Mouse (Mus musculus) natural killer cell, adult 2 months (primary cell): ENCODE measurements around the gene Dab2ip.

Experiments
- DNase-seq, 2 experiments: peaks; one replicate each; pipeline ENCODE4 v3.0.0; 2022; ENCODE audit warnings: low spot score in 2 of 2

The Dab2ip gene

GRCm38 (mm10) chr2:35715485-35715884 is 157.4 kb downstream of the Dab2ip start:
- no peak for DNase-seq

DNA sequence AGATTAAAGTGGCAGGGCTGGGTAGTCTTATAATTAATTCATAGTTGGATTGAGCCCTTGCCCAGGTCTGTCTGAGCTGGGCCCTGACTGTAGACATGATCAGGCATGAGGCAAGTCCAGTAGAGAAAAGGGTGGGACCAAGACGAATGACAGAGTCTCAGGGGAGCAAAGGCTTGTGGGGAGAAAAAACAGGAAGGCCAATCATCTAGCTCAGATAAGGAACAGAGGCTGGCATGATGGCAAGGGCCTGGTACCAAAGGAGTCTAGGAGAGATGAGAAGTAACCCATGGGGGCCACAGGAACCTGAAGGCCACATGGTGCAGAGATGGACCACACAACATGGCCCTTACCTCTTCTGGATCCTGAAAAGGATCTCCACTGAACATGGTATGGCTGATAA is 158.1 kb downstream of the Dab2ip start:
- DNase-seq, result no peak

GRCm38 (mm10) chr2:35718003-35718500 is 160.0 kb downstream of the Dab2ip start:
- no peak for DNase-seq

DNA sequence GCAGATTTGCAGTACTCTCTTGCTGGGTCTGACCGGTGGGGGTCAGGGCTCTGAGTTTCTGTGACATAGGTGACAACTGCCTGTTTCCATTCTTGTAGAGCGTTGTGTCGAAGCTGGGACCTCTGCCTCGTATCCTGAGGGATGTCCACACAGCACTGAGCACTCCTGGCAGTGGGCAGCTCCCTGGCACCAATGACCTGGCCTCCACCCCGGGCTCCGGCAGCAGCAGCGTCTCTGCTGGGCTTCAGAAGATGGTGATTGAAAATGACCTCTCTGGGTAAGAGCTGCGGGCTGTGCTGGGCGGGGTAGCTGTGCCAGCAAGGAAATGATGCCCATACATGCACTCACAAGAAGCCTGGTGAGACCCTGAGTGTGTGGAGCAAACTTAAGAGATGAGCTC is 160.6 kb downstream of the Dab2ip start:
- DNase-seq, result no peak

DNA sequence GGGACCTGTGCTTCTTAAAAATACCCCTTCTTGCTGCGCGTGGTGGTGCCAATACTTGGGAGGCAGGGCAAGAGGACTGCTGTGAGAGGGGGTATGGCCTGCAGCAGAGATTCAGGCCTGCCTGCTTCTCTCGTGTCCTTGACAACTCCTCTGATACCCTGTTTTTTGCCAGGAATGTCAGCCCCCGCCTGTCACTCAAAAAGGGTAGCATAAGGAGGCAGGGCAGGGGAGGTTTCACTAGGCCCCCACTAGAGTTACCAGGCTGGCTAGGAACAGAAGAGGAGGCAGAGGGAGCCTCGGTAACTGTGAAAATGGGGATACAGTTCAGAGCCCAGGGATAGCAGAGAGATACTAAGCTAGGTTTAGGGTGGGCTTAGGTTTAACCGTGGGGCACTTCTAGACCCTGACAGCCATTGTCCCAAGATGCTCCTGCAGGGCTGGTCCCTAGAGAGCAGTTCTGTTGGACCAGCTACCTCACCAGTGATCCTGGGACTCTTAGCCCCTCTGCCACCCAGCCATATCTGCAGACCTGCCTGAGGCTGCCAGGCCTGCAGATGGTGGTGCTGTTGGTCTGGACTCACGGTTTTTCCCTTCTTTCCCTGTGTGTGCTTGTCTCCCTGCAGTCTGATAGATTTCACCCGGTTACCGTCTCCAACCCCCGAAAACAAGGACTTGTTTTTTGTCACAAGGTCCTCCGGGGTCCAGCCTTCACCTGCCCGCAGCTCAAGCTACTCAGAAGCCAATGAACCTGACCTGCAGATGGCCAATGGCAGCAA is 161.4 kb downstream of the Dab2ip start:
- DNase-seq, result no peak

GRCm38 (mm10) chr2:35720104-35720503 is 162.0 kb downstream of the Dab2ip start:
- no peak for DNase-seq

- DNase-seq, result no peak
Observed at GRCm38 (mm10) chr2:35720550-35720949, 162.5 kb downstream of the Dab2ip start.

- no peak for DNase-seq
Observed at GRCm38 (mm10) chr2:35720956-35721355, 162.9 kb downstream of the Dab2ip start.

GRCm38 (mm10) chr2:35722821-35723220 is 164.8 kb downstream of the Dab2ip start:
- no peak for DNase-seq

- no peak for DNase-seq
Observed at GRCm38 (mm10) chr2:35723267-35723666, 165.2 kb downstream of the Dab2ip start.

- DNase-seq, result no peak
Observed at GRCm38 (mm10) chr2:35723691-35724090, 165.6 kb downstream of the Dab2ip start.

DNA sequence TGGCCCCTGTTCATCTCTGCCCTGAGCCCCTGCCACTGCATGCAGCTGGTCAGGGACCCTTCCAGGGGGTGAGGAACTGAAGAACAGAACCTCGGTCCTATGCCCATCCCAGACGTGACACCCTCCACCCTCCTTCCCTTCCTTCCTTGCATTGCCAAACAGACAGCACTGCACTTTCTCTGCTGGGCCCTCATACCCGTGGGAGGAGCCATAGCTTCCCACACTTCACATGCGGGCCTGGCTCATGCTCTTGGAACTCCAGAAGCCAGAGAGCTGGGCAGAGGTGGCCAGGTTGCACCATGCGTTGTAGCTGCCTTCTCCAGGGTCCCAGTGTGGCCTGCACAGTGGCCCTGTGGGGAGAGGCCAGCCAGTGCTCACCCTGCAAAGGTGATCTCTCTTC is 170.6 kb downstream of the Dab2ip start:
- DNase-seq, result no peak

DNA sequence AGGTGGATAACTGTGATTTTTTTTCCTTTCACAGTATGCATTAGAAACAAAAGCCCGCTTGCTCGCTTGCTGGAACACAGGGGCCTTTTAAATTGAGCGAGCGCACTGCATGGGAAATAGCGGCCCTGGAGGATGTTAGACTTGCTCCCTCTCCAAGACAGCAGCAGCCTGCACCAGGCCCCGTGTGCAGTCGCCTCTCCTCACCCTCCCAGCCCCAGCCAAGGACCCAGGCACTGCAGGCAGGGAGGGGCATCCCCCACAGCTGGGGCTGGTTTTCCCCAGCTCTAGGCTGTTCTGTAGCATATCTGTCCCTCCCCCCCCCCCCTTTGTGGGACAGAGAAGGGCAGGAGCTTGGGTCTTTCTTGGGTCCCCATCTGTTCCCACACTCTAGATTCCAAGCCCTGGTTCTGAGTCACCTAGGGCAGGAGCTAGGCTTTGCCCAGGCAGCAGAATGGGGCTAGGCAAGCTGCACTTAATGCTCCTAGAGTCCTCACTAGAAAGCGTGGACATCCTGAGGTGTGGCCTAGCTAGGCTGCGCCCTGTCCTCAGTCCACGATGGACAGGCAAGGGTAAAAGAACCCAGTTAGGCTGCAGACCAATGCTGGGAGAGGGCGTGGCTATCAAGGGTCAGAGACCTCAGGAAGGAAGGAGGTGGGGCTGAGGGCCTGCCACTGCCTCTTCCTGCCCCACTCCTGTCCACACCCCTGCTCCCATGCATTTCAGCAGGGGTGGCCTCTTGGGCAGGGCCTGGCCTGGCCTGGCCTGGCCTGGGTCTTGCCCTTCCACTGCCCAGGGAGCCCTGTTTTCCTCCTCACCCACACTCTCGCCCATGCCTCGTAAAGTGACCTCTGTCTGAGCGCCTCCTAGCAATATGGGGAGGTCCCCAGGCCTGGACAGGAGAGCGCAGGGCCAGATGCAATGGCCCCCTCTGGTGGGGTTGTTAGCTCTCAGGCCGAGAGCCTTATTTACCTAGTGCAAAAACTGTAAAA is 171.3 kb downstream of the Dab2ip start:
- peak; percentile 18 to 40 for DNase-seq

DNA sequence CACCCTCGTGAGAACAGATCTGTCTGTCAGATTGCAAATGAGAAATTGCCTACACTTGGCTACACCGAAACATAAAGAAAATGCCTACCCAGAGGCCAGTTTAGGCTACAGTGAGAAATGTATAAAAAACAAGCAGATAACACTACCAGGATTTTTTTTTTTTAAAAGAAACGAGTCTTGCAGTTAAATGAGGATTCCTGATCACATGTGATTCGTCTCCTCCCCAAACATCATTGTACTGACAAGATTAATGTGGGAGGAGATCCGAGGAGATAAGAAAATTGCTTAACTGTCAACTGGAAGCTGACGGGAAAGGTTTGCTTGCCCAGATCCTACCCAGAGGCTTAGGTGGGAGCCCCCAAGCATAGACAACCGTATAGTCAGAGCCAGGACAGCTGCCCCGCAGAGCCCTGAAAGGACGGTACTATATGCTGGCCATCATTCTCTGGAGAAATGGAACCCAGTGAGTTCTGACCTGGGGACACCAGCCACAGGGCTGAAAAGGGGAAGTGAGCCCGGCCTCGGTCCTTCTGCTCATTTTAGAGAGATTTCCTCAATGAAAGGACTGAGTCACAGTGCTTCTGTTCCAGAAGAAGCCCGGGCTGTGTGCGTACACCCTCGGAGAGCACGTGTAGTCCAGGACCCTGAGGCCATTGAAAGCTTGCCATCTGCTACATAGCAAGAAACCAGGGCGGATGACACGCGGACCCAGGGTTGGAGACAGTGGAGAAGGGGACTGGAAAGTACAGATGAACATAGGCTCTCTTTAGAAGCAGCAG is 173.8 kb downstream of the Dab2ip start:
- DNase-seq, result peak in 1 of 2 experiments; percentile 53

- DNase-seq, result no peak
Observed at GRCm38 (mm10) chr2:35735001-35735400, 176.9 kb downstream of the Dab2ip start.

DNA sequence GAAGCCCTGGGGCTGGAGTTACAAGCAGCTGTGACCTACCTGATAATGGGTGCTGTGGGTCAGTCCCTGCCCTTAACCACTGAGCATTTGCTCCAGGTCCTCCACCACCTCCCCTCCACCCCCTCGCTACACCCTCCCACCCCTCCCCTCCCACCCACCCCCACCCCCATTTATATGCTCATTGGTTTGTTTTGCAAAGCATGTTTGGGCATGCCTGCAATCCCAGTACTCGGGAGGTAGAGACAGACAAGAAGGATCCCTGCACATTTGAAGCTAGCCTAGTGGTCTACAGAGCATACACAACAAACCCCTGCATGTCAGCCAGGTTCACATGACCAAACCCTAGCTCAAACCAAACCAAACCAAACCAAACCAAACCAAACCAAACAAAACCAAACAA is 178.0 kb downstream of the Dab2ip start:
- DNase-seq, result no peak

DNA sequence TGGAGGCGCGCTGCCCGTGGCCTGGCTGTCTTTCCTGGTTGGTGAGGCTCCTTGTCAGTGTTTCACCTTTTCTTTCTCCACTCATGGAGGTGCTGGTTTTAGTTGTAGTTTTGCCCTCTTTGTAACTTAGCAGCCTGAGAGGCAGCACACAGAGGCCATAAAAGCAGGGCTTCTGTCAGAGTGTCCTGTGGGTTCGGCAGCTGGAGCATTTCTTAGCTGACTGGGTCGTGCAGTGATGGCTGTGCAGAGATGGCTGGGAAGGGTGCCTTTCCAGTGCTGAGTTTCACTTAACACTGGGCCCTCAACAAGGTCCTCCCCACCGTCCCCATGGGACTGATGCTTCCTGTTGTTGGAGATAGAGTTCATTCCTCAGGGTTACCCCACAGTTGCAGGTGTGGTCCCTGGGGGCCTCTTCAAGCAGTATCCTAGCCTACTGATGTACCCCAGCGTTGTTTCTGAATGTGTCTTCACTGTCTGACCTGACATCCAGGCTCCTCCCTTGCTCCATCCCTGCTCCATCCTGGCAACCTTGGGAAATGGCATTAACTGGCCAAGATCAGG is 179.5 kb downstream of the Dab2ip start:
- DNase-seq, result no peak

- no peak for DNase-seq
Observed at GRCm38 (mm10) chr2:35739669-35740254, 181.7 kb downstream of the Dab2ip start.

DNA sequence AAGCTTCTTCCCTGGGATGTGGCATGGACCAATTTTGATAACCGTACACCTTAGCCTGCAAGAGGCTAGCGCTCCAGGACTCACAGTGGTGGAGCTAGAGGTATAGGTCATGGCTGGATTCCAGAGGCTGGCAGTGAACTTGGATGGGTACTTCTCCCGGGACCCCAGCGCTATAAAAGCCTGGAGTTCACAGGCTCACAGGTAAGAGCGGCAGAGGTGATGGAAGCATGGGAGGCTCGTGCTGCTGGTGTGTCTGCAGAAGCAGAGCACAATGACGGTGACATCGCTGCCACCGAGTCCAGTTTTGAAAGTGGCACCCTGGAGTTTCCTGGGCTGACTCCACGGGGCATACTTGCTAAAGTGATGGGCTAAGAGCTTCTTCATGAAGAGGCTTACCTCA is 187.8 kb downstream of the Dab2ip start:
- DNase-seq, result no peak

DNA sequence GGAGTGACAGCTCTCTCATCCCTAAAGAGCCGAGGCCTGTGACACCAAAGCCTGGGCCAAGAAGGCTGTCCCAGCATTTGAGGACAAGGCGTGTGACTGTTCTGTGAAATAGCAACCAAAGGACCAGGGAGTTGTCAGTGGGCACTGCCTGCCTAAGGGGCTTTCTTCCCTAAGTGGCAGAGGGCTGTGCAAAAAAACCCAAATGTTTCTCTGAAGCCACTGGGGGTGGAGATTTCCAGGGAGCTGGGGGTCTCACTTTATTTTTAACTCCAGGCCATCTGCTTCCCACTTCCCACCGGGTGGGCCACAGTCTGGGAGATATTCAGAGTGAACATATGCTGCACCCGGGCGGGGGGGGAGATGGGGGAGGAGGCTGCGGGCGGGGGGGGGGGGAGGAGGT is 188.6 kb downstream of the Dab2ip start:
- no peak for DNase-seq
